Mouse (Mus musculus): ENCODE data around the gene Ccdc194.

The Ccdc194 gene

GRCm38 (mm10) chr8:71474785-71475701, 50.5 kb downstream of the Ccdc194 start:
- no peak for DNase-seq

GRCm38 (mm10) chr8:71474344-71474743, 51.2 kb downstream of the Ccdc194 start:
- no peak for DNase-seq

GRCm38 (mm10) chr8:71472601-71473386, 52.7 kb downstream of the Ccdc194 start:
- no peak for DNase-seq

GRCm38 (mm10) chr8:71471861-71472260, 53.6 kb downstream of the Ccdc194 start:
- DNase-seq: no peak

- DNase-seq: no peak
These were observed 54.6 kb downstream of the Ccdc194 start for GRCm38 (mm10) chr8:71470913-71471255.

- DNase-seq: no peak
These were observed 55.2 kb downstream of the Ccdc194 start for GRCm38 (mm10) chr8:71470146-71470912.
